Mouse (Mus musculus) Muller cell, postnatal 12 days (primary cell): ENCODE measurements around the gene Ralgapa2.
"Not testable (repeated sequence)": the region's sequence is repeated elsewhere in the genome, so short reads cannot be mapped to it uniquely, and the experiment has no call there.

Experiments used
- DNase-seq: peaks from one replicate; pipeline ENCODE4 v3.0.0-alpha.2; 2015; ENCODE audit errors: inconsistent ontology term

The Ralgapa2 gene

GRCm38 (mm10) chr2:146498298-146498697 lies 13.8 kb downstream of the Ralgapa2 start:
- DNase-seq: no peak

DNA sequence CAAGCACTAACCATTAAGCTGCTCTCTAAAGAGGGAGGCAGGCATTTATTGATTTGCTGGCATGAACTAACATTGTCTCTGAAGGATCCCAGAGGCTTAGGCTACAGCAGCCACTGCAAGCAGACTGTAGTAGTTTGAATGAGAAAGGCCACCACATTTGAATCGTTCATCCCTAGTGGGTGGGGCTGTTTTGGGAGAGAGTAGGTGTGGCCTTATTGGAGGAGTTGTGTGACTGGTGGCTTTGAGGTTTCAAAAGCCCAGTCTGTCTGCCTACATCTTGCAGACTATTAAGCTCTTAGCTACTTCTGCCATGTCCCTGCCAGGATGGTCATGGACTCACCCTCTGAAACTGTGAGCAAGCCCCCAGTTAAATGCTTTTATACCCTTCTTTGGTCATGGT lies 15.1 kb downstream of the Ralgapa2 start:
- no peak for DNase-seq

DNA sequence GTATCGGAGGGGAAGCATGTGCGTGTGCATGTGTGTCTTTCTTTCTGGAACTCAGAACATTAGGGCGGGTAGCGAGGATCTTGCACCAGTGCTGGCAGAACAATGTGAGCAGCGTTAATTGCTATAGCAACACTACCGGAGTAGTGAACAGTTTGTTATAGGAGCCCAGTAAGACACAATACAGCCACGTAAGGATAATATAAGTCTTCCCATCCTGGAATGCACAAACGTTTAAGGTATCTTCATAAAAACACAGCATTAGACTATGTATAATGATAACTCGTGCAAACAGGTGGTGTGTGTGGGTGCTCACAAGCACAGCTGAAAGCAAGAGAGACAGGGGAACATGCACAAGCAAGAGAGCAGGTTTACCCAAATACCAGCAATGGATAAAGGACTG lies 16.4 kb downstream of the Ralgapa2 start:
- DNase-seq: no peak

DNA sequence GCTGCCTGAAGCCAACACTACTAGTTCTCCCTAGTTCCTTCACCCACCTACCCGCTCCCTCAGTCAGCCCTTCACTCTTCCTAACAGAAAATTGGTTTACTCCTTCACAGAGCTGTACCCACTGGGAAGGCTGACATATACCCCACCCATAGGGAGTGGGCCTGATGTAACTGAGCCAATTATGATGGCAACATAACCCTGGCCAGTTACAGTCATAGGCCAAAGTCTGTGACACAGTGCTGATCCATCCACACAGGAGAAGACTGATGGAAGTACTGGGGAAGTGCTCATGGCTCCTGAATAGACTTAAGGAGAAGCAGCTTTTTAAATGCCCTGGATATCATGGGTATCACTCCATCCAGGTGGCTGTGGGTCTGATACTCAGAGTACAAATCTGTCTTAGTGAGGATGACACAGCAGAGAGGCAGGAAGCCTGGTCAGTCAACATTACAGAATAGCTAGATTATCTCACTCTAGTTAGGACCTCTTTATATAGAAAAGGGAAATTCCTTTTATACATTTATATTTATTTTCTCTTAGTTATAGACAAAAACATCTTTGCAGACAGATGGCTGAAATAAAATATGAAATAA lies 18.7 kb downstream of the Ralgapa2 start:
- DNase-seq: no peak

GRCm38 (mm10) chr2:146491830-146492610 lies 20.1 kb downstream of the Ralgapa2 start:
- DNase-seq: no peak

DNA sequence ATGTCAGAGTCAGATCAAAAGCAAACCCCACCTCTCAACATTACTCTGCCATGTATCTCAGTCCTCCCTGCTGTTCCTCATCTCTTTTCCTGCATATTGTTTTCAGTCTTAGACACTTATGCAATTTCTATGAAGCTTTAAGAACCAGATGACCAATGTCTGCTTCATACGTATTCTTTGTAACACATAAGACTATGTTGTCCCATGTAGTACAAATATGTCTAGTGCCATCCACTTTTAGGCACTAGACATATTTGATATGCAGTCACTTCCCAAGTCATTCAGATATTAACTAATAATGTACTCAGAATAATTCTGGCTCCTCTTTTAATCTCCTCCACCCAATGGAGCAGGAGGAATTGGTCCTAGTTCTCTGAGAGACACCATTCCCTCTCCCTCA lies 21.2 kb downstream of the Ralgapa2 start:
- no peak for DNase-seq

- DNase-seq: no peak
These were observed 23.9 kb downstream of the Ralgapa2 start for GRCm38 (mm10) chr2:146488291-146488690.

DNA sequence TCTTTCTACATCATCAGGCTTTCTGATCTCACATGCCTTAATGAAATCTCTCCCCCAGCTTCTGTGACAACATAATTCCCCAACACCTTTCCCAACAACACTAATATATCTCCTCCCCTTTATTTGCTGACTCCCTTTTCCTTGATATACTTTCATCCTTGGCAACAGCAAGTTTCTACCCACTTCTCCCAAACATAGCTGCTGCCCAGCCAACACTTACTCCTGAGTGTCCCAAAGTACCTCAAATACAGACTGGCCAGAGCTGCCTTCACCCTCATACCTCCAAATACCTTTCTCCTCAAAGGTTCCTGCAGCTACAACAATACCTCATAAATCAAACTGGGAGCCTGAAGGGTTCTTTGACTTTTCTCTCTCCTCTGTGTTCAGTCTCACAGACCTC lies 29.3 kb downstream of the Ralgapa2 start:
- DNase-seq: no peak

- DNase-seq: no peak
These were observed 34.7 kb downstream of the Ralgapa2 start for GRCm38 (mm10) chr2:146477491-146477890.

GRCm38 (mm10) chr2:146476428-146476972 lies 35.6 kb downstream of the Ralgapa2 start:
- DNase-seq: no peak

DNA sequence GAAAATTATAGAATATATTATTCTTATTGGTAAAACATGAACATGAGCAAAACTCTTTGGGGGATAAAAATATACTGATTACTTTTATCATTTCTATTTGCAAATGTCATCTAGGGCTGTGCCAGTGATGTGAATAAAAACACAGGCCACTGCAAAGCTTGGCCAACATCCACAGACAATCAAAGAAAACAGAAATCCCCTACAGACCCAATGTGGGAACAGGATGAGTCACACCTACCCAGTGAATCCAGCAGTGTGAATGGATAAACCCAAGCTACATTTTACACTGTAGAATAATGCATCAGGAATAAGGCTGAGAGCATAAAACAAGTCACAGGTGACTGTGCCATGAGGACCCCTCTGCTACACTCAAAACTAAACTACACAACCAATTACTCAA lies 36.1 kb downstream of the Ralgapa2 start:
- DNase-seq: peak; percentile 12

DNA sequence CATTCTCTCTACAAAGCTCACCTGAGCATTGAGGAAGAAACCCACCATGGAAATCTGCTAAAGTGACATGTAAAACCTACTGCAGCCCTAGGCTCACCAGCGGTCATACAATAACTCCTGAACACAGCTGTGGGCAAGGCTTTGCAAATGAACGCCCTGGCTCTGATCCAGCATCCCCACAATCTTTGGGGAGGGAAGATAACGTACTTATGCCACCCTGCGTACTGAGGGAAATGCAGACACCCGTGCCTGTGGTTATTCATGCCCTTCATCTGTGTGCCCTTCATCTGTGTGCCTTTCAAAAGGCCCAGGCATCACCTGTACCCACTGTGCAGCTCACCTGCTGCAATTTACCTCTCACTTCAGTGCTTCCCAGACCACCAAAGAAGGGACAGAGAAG lies 41.2 kb downstream of the Ralgapa2 start:
- no peak for DNase-seq

DNA sequence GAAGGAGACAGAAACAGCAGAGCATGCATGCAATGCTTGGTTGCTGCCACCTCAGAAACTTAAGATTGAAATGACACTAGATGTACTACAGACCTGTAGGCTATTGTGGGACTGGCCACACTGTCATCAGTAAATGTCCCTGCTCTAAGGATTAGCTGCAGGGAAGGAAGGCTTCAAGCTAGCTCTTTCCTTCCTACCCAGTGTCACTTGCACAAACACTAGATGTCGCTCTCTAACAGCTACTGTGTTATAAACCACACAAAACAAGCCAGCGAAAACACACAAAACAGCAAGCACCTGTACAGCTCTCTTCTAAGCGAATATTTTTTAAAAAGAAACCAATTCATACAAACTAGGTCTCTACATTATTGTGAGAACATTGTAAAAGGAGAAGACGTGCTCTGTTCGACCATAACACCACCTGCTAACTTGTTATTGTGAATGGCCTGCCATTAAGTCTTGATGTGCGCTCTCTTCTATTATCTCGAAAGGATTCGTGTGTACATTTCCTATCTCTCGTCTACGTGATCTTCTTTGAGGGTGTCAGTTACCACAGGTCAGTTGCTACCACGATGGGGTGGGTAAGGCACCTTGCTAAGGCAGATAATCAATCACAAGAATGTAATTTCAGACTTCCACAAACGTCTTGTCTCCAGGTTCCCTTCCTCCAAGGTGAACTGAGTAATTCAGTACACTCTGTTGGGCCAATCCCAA lies 42.3 kb downstream of the Ralgapa2 start:
- DNase-seq: peak; percentile 30

DNA sequence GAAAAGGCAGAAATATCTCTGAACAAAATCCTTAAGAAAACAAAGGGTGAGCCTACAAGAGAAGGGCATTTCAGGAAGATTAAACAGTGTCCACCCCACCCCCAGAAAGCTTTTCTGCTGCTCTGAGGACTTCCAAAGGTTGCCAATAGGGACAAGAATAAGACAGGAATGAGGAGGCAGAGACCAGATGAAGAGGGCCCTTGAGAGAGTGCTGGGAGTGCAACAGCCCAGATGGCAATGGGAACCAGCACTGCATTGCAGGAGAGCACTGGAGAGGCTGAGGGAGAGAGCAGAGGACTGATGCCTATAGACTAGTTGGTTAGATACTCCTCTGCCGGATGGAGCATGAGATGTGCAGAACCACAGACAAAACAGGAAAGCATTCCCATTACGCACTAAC lies 43.2 kb downstream of the Ralgapa2 start:
- no peak for DNase-seq

DNA sequence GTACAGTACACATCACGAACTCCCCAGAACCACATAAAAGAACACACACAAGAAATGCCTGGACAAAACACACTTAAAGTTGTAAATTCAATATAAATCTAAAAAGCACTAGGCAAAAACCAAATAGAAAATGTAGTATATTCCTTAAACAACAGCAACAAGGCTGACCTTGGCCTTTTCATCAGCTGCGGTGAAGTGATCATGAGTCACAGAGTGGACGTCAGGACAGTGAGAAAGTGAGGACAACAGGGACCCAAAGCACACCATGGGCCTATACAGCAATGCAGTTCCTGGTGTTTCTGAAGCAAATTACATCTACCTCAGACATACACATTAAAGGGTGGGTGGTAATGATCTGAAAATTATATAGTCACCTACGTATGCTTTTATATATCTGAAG lies 44.1 kb downstream of the Ralgapa2 start:
- DNase-seq: no peak

GRCm38 (mm10) chr2:146466811-146467210 lies 45.3 kb downstream of the Ralgapa2 start:
- not testable (repeated sequence) for DNase-seq

DNA sequence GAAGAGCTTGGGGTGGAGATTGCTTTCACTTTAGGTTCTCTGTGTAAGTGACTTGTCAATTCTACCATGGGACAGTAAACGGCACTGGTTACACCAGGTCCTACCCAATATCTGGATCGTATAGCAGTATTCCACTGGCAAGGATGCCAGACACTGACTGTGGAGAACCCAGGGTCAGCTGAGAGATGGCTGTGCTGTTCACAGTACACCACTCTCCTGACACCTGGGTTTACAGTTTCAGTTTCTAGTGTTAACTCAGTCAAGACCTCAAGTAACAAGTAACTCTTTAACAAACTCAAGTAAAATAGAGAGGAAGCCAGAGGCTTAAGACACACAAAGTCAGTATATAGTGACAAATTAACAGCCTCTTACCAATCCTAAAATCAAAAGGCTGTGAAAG lies 54.6 kb downstream of the Ralgapa2 start:
- DNase-seq: no peak

- no peak for DNase-seq
These were observed 55.5 kb downstream of the Ralgapa2 start for GRCm38 (mm10) chr2:146456612-146457011.

- no peak for DNase-seq
These were observed 56.1 kb downstream of the Ralgapa2 start for GRCm38 (mm10) chr2:146456062-146456461.

DNA sequence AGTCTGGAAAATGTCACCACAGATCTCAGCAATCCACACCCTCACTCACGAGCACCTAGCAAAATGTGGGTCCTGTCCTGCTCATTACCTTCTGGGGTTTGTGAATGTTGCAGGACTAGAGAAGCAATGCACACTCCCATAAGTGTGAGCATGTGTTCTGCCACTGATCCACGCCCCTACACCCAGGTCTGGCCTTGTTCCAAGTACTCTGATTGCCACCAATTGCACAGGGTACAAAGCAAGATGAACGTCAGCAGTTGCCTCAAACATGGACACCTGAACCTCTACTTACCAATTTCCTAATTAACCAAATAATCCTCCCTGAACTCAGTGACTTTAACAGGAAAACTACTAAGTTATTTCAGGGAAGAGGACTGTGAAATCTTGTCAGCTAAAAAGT lies 68.1 kb downstream of the Ralgapa2 start:
- DNase-seq: no peak

GRCm38 (mm10) chr2:146443291-146443875 lies 68.8 kb downstream of the Ralgapa2 start:
- DNase-seq: no peak

GRCm38 (mm10) chr2:146441711-146442110 lies 70.4 kb downstream of the Ralgapa2 start:
- no peak for DNase-seq
